Mouse (Mus musculus): ENCODE data around the gene Gba. TPM values are rescaled to one million over a fixed set of nuclear protein-coding genes. Genes with fewer than 3 reads are reported as not detected.
"Not testable (repeated sequence)": the region's sequence is repeated elsewhere in the genome, so short reads cannot be mapped to it uniquely, and the experiment has no call there.

Gene Gba
- total RNA-seq (2015) (77.6 and 78.1 TPM in 2 replicates), total RNA-seq (2017) (71.1 and 79.5 TPM in 2 replicates)

DNA sequence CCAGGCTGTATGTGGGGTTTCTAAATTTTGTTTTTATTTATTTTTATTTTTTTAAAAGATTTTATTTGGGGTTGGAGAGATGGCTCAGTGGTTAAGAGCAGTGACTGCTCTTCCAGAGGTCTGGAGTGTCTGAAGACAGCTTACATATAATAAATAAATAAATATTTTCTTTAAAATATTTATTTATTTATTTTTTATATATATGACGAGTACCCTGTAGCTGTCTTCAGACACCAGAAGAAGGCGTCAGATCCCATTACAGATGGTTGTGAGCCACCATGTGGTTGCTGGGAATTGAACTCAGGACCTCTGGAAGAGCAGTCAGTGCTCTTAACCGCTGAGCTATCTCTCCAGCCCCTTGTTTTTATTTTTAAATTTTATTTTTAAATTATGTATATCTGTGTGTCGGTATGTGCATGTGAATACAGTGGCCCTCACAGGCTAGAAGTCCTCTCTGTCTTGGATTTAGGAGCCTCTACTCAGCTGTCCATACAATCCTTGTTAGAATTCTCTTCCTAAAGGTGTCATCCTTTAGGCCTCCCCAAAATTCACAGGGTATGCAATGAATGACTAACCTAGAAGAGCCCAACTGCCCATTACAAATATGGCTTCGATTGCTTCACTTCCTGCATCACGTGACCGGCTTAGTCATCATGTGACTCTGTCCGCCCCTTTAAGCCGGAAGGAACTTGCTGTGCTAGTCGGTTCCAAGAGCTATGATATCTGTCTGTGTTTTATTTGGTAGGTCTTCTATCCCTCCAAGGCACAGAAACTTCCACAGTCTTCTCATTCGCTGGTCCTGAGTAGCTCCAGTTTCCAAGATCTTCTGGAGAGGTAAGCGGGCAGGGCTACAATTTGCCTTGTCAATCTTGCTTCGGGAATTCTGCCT, at the start of gene Gba:
Gene Gba (plus strand): TSS at position 676 of the 889 bp plus-strand sequence.
- peak; percentile 94 for ATAC-seq (ENCODE audit: poor library complexity, severe bottlenecking)

GRCm38 (mm10) chr3:89156951-89157350, 45.8 kb upstream of the Gba start:
- ATAC-seq (ENCODE audit: poor library complexity, severe bottlenecking) = peak; percentile 41; the same call in 1 of the 2 replicates

GRCm38 (mm10) chr3:89158651-89159050, 44.1 kb upstream of the Gba start:
- no peak for ATAC-seq (ENCODE audit: poor library complexity, severe bottlenecking)

- ATAC-seq (ENCODE audit: poor library complexity, severe bottlenecking) = no peak
Observed at GRCm38 (mm10) chr3:89159211-89159610, 43.5 kb upstream of the Gba start.

DNA sequence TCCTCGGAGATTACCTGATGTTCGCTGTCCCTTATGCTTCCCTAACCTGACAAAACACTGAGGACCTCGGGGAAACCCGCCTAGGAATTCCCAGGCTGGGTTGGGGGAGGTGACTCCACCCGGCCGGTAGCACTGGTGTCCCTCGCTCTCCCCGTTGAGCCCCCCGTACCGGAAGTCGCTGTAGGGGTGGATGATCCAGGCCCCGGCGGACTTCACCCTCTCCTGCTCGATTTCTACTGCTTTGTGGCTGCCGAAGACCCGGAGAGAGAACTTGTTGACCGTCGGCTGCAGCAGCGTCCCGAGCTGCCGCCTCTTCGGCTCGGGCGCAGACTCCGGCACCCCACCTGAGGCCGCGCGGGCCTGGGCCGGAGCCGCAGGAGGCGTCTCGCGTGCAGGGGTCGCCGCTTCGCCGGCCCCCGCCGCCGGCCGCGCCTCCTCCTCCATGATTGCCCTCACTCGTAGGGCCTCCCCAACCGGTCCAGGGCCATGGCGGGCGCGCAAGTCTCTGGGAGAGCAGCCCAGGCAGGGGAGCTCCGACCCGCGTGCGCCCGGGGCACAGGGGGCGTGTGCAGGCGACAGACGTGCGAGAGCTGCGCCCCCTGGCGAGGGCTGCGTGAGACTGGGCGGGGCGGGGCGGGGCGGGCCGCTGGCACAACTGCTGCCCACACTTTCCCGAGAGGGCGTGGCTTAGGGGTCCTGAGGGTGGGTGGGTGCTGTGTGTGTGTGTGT, 42.9 kb upstream of the Gba start, which contains the start of gene Hcn3:
Gene Hcn3 (minus strand): TSS at position 581 of the 729 bp plus-strand sequence.
- peak; percentile 58 for ATAC-seq (ENCODE audit: poor library complexity, severe bottlenecking)

- ATAC-seq (ENCODE audit: poor library complexity, severe bottlenecking) = not testable (repeated sequence)
Observed at GRCm38 (mm10) chr3:89161207-89161606, 41.5 kb upstream of the Gba start.

DNA sequence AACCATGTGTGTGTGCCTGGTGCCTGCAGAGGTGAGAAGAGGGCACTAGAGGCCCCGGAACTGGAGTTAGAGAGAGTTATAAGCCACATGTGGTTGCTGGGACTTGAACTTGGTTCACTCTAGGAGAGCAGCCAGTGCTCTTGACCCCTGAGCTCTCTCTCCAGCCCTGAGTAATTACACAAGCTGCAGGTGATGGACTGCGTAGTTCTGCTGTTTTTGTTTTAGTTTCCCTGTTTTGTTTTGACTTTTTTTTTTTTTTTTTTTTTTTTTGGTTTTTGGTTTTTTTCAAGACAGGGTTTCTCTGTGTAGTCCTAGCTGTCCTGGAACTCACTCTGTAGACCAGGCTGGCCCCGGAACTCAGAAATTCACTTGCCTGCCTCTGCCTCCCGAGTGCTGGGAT, 40.9 kb upstream of the Gba start:
- no peak for ATAC-seq (ENCODE audit: poor library complexity, severe bottlenecking)

DNA sequence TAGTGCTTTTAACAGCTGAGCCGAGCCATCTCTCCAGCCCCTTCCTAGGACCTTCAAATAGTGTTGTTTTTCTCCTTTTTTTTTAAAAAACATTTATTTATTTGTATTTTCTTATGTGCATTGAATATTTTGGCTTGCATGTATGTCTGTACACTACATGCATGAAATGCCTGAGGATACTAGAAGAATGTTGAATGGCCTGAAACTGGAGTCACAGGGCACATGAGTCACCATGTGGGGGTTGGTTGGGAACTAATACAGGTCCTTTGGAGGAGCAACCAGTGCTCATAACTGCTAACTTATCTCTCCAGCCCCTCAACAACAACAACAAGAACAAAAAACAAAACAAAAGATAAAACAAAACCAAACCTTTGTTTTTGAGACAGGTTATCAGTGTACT, 39.6 kb upstream of the Gba start:
- no peak for ATAC-seq (ENCODE audit: poor library complexity, severe bottlenecking)

- no peak for ATAC-seq (ENCODE audit: poor library complexity, severe bottlenecking)
Observed at GRCm38 (mm10) chr3:89163643-89164245, 39.0 kb upstream of the Gba start.

GRCm38 (mm10) chr3:89164506-89165267, 38.0 kb upstream of the Gba start, which contains the start of gene Clk2:
Gene Clk2 (plus strand): TSS chr3:89164795.
- ATAC-seq (ENCODE audit: poor library complexity, severe bottlenecking) = peak; percentile 99

GRCm38 (mm10) chr3:89165268-89165870, 37.4 kb upstream of the Gba start:
- no peak for ATAC-seq (ENCODE audit: poor library complexity, severe bottlenecking)

GRCm38 (mm10) chr3:89166945-89167344, 35.8 kb upstream of the Gba start:
- ATAC-seq (ENCODE audit: poor library complexity, severe bottlenecking) = no peak

DNA sequence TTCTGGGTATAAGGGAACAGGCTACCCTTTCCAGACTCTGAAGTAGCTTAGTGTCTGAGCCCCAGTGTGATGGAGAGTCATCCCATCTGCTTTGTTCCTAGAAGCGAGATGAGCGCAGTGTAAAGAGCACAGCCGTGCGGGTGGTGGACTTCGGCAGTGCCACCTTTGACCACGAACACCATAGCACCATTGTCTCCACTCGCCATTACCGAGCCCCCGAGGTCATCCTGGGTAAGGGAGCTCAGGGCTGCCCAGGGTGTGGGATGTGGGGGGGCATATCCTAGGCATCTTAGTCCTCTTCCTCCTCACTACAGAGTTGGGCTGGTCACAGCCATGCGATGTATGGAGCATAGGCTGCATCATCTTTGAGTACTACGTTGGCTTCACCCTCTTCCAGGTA, 27.9 kb upstream of the Gba start:
- no peak for ATAC-seq (ENCODE audit: poor library complexity, severe bottlenecking)

GRCm38 (mm10) chr3:89175544-89175943, 27.2 kb upstream of the Gba start:
- ATAC-seq (ENCODE audit: poor library complexity, severe bottlenecking) = no peak

GRCm38 (mm10) chr3:89176421-89176820, 26.3 kb upstream of the Gba start:
- ATAC-seq (ENCODE audit: poor library complexity, severe bottlenecking) = no peak

GRCm38 (mm10) chr3:89177242-89178106, 25.3 kb upstream of the Gba start, which contains the start of gene Scamp3:
Gene Scamp3 (plus strand): TSS chr3:89177473.
- peak; percentile 95 for ATAC-seq (ENCODE audit: poor library complexity, severe bottlenecking)

DNA sequence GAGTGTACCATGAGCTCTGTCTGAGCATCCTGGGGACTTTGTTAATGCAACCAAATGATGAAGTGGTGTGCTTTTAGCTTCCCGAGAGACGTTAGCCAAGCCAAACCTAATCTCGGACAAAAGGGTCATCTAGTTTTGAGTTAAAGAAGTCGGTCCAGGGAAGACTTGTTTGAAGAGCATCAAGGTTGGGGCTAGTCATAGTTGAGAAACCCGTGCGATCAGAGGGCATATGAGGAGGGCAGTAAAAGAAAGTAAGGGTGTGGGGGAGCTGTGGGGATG, 24.7 kb upstream of the Gba start:
- no peak for ATAC-seq (ENCODE audit: poor library complexity, severe bottlenecking)

GRCm38 (mm10) chr3:89179056-89179455, 23.7 kb upstream of the Gba start:
- no peak for ATAC-seq (ENCODE audit: poor library complexity, severe bottlenecking)

- no peak for ATAC-seq (ENCODE audit: poor library complexity, severe bottlenecking)
Observed at GRCm38 (mm10) chr3:89181749-89182500, 20.8 kb upstream of the Gba start.

Data from megakaryocyte, adult 5-6 weeks (primary cell).